Mouse (Mus musculus): ENCODE measurements at regions not wholly inside any gene's neighbourhood (a gene's known extent, or its start where the extent isn't known, plus 50 kb on each side); places are given as distances from the start of the nearest gene placed in this dataset.

- peak; percentile 46 to 50 for DNase-seq
These were observed 569.9 kb upstream of the Gm10800 start for GRCm38 (mm10) chr2:99236968-99237367.

All from adrenal gland, postnatal 36 days (tissue).